Mouse (Mus musculus) G1E (cell line): ENCODE measurements around the gene Rfx4. TPM values are rescaled to one million over a fixed set of nuclear protein-coding genes. Genes with fewer than 3 reads are reported as not detected.

Source experiments
- ATAC-seq: 2 replicates; pipeline ENCODE4 v1.8.0; 2016; ENCODE audit warnings: mild to moderate bottlenecking; ENCODE audit not compliant: insufficient number of reproducible peaks, poor library complexity, low FRiP score, severe bottlenecking; ENCODE audit errors: extremely low read depth
- DNase-seq: peaks from one replicate; pipeline ENCODE4 v3.0.0; 2012; ENCODE audit warnings: low spot score
- H3K27me3 ChIP-seq: 2 replicates; pipeline ENCODE4 v1.6.1; 2012; ENCODE audit warnings: mild to moderate bottlenecking, low read length, inconsistent platforms; ENCODE audit not compliant: insufficient read depth
- H3K36me3 ChIP-seq: replicated peaks from 2 replicates; pipeline ENCODE3; 2012; ENCODE audit warnings: mild to moderate bottlenecking, inconsistent platforms
- H3K4me1 ChIP-seq: 2 replicates; pipeline ENCODE4 v1.6.1; 2012; ENCODE audit warnings: low read depth, low read length, inconsistent platforms, mixed read lengths; ENCODE audit not compliant: insufficient read depth
- H3K4me3 ChIP-seq: 2 replicates; pipeline ENCODE4 v1.5.1; 2012; ENCODE audit warnings: low read depth, mild to moderate bottlenecking, inconsistent platforms, low read length, moderate library complexity, mixed read lengths
- H3K9me3 ChIP-seq: replicated peaks from 2 replicates; pipeline ENCODE4 v1.6.1; 2012; ENCODE audit warnings: inconsistent platforms
- CTCF ChIP-seq: IDR thresholded peaks from 2 replicates; pipeline ENCODE4 v1.5.1; 2012; ENCODE audit warnings: low read depth, low read length, inconsistent platforms, mixed read lengths
- GATA1 ChIP-seq: IDR thresholded peaks from 2 replicates; pipeline ENCODE4 v1.6.1; 2012; ENCODE audit warnings: borderline replicate concordance, low read length, inconsistent platforms, mixed read lengths
- GATA2 ChIP-seq: IDR thresholded peaks from 2 replicates; pipeline ENCODE4 v1.6.1; 2012; ENCODE audit warnings: low read depth, low read length, inconsistent platforms, borderline replicate concordance
- POLR2AphosphoS5 ChIP-seq: IDR thresholded peaks from 2 replicates; pipeline ENCODE4 v1.6.1; 2012; ENCODE audit warnings: low read depth, low read length, inconsistent platforms; ENCODE audit not compliant: insufficient replicate concordance
- TAL1 ChIP-seq: conservative IDR thresholded peaks from 2 replicates; pipeline ENCODE4 v1.6.1; 2012; ENCODE audit warnings: low read depth, low read length, inconsistent platforms, mixed read lengths
- polyA plus RNA-seq: library from polyadenylated mRNA; stranded (reverse); fragments of >175 nt; gene quantifications from 2 replicates; pipeline ENCODE4 v1.2.3, GENCODE M21; 2012
- total RNA-seq, 2 experiments: library from RNA; stranded (forward) in 1 of 2; stranded (reverse) in 1 of 2; fragments of 200-1000 nt in 1 of 2; fragments of >200 nt in 1 of 2; fragmentation: Nextera tagmentation in 1 of 2; gene quantifications; 2 replicates each; pipeline ENCODE4 v1.2.3; 2014 to 2017

Gene Rfx4
- total and polyA plus RNA-seq, 3 experiments = not detected

DNA sequence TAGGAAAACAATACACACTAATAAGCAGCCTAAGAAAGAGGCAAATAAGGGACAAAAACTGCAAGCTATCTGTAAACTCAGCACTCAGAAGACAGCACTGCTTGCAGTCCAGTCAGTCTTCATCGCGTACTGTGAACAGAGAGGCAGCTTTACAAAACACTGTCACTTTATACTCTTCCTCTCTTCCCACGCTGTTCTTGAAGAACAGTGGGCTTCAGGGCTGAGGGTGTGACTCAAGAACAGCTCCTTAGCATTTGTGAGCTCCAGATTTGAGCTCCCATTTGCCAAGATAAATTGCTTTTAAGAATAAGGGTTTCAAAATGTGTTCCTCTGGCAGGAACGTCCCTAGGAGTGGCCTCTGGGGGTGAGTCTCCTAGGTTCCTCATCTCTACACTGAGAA, 194.5 kb downstream of the Rfx4 start:
- no peak for DNase-seq
- Histone ChIP-seq H3K4me1 (no peaks in the 10 kb centered on the region), H3K9me3 (no peaks in the 10 kb centered on the region), H3K36me3 (peaks cover 76% of the 10 kb centered on the region), H3K4me3 (no peak overlapping the region), H3K27me3 (no peaks in the 10 kb centered on the region)
- no peak for TF ChIP-seq GATA2
- TF ChIP-seq CTCF = no peak
- no peak for TF ChIP-seq POLR2AphosphoS5
- no peak for TF ChIP-seq GATA1
- TF ChIP-seq TAL1 = no peak
- no peak for ATAC-seq

DNA sequence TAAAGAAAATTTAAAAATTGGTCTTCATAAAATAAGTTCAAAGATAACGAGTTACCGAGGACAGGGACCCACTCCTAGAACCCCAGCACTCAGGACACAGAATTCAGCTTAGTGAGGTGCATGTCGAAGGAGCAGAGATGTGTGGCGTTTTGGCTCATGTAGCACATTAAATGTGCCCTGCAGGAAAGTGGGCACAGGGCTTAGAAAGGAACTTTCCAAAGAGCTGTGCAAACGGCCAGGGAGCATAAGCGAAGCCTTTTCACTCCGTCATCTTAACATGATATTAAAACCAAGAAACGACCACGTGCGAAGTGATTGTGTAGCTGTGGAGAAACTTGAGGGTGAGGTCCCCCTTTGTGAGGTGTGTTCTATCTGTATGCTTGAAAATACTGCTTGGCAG, 198.4 kb downstream of the Rfx4 start:
- no peaks in the 10 kb centered on the region for H3K27me3 ChIP-seq
- peaks cover 8% of the 10 kb centered on the region; the same call in 1 of the 2 replicates for H3K4me1 ChIP-seq
- ATAC-seq (no peak), DNase-seq (no peak)
- peaks cover 78% of the 10 kb centered on the region for H3K36me3 ChIP-seq
- H3K9me3 ChIP-seq = no peaks in the 10 kb centered on the region
- H3K4me3 ChIP-seq = no peak overlapping the region
- TF ChIP-seq TAL1 = no peak
- TF ChIP-seq CTCF = no peak
- TF ChIP-seq POLR2AphosphoS5 = no peak
- TF ChIP-seq GATA2 = no peak

Other genes starting within 250 kb of the Rfx4 start
- 5.3 TPM in 1 of 2 replicates, not detected in the other for gene Ckap4, start 222.0 kb upstream of the Rfx4 start, total RNA-seq (2014; fragmentation: Nextera tagmentation)
- gene Ckap4, start 222.0 kb upstream of the Rfx4 start, total RNA-seq (2017) = not detected in 2 replicates
- gene Ckap4, start 222.0 kb upstream of the Rfx4 start, polyA plus RNA-seq = 0.02 TPM in 1 of 2 replicates, not detected in the other
- gene Tcp11l2, start 179.4 kb upstream of the Rfx4 start, total RNA-seq (2014; fragmentation: Nextera tagmentation) = 44.1 and 75.5 TPM in 2 replicates
- 24.6 and 25.4 TPM in 2 replicates for gene Tcp11l2, start 179.4 kb upstream of the Rfx4 start, total RNA-seq (2017)
- 8.2 and 10.4 TPM in 2 replicates for gene Tcp11l2, start 179.4 kb upstream of the Rfx4 start, polyA plus RNA-seq
- 27.2 and 30.1 TPM in 2 replicates for gene Polr3b, start 133.8 kb upstream of the Rfx4 start, total RNA-seq (2014; fragmentation: Nextera tagmentation)
- gene Polr3b, start 133.8 kb upstream of the Rfx4 start, total RNA-seq (2017) = 20.2 and 21.9 TPM in 2 replicates
- 5.1 and 5.6 TPM in 2 replicates for gene Polr3b, start 133.8 kb upstream of the Rfx4 start, polyA plus RNA-seq
- 12.2 and 16.2 TPM in 2 replicates for gene Ric8b, start 161.6 kb downstream of the Rfx4 start, total RNA-seq (2014; fragmentation: Nextera tagmentation)
- 11.9 and 15.2 TPM in 2 replicates for gene Ric8b, start 161.6 kb downstream of the Rfx4 start, total RNA-seq (2017)
- gene Ric8b, start 161.6 kb downstream of the Rfx4 start, polyA plus RNA-seq = 1.8 and 2.0 TPM in 2 replicates